Mouse (Mus musculus): ENCODE results near the gene Gm9789.
A peak's percentile ranks its signal among the peaks of the same experiment; 100 is the strongest.
"Not testable (repeated sequence)": the region's sequence is repeated elsewhere in the genome, so short reads cannot be mapped to it uniquely, and the experiment has no call there.

The Gm9789 gene

GRCm38 (mm10) chr16:89157652-89158051 lies at the start of gene Gm9789:
Gene Gm9789 (plus strand): TSS chr16:89157952.
- DNase-seq (ENCODE audit: low read depth, low spot score), result no peak

GRCm38 (mm10) chr16:89140551-89140950 lies 17.2 kb upstream of the Gm9789 start, which contains the start of gene Gm6358:
Gene Gm6358 (plus strand): TSS chr16:89140851.
- no peak for DNase-seq (ENCODE audit: low read depth, low spot score)

GRCm38 (mm10) chr16:89150786-89151185 lies 7.0 kb upstream of the Gm9789 start, which contains the start of gene Gm10061:
Gene Gm10061 (plus strand): TSS chr16:89151086.
- no peak for DNase-seq (ENCODE audit: low read depth, low spot score)

GRCm38 (mm10) chr16:89169190-89169589 lies 11.4 kb downstream of the Gm9789 start, which contains the start of gene Gm7735:
Gene Gm7735 (plus strand): TSS chr16:89169490.
- DNase-seq (ENCODE audit: low read depth, low spot score), result not testable (repeated sequence)

GRCm38 (mm10) chr16:89174435-89174834 lies 16.7 kb downstream of the Gm9789 start, which contains the start of gene 1110057P08Rik:
Gene 1110057P08Rik (plus strand): TSS chr16:89174735.
- DNase-seq (ENCODE audit: low read depth, low spot score), result no peak

- peak; percentile 67 for DNase-seq (ENCODE audit: low read depth, low spot score)
Observed at GRCm38 (mm10) chr16:89188621-89189020, 30.9 kb downstream of the Gm9789 start.

GRCm38 (mm10) chr16:89205561-89205960 lies 47.8 kb downstream of the Gm9789 start, which contains the start of gene Krtap20-2:
Gene Krtap20-2 (plus strand): TSS chr16:89205861.
- DNase-seq (ENCODE audit: low read depth, low spot score), result no peak
